Comparison of ENCODE assay signal across 24 mouse cellular contexts in genomic region chr5:80255046-80255445, GRCm38 (mm10).
DNase-seq lines count a peak whose midpoint lies in the region; ATAC-seq lines count a peak whose summit lies in the region.
"Had no signal": no experiment of that assay in that cellular context is flagged by ENCODE, and none has a peak within 500 bp of the region (broad histone marks: within the 10 kb centered on the region; RNA-seq: fewer than 3 reads in every experiment).

No protein-coding gene starts in this region.

- no peak overlapping the region for H3K4me3 ChIP-seq in embryonic facial prominence, embryonic 14.5 days (ENCODE audit: low read depth, low read length)
- H3K4me3 ChIP-seq in embryonic facial prominence, embryonic 10.5 days: no peak overlapping the region
- H3K4me3 ChIP-seq in midbrain, embryonic 13.5 days (replicated peaks): no peak overlapping the region
- no peak overlapping the region for H3K4me3 ChIP-seq in midbrain, embryonic 15.5 days
- no peak overlapping the region for H3K4me3 ChIP-seq in forebrain, embryonic 12.5 days (replicated peaks)
- no peak overlapping the region for H3K4me3 ChIP-seq in limb, embryonic 10.5 days
- H3K4me3 ChIP-seq: heart, embryonic 12.5 days; hindbrain, embryonic 10.5 days; kidney, embryonic 15.5 days; limb, embryonic 15.5 days; megakaryocyte, embryonic 14.5 days; neural tube, embryonic 13.5 days had no signal

- no peaks in the 10 kb centered on the region for H3K27me3 ChIP-seq in embryonic facial prominence, embryonic 14.5 days (replicated peaks; ENCODE audit: control insufficient read depth, insufficient read depth, low read length)
- no peaks in the 10 kb centered on the region for H3K27me3 ChIP-seq in embryonic facial prominence, embryonic 10.5 days (replicated peaks; ENCODE audit: low read depth, poor library complexity, severe bottlenecking)
- H3K27me3 ChIP-seq in midbrain, embryonic 13.5 days: no peaks in the 10 kb centered on the region
- H3K27me3 ChIP-seq in midbrain, embryonic 15.5 days (replicated peaks): no peaks in the 10 kb centered on the region
- H3K27me3 ChIP-seq in forebrain, embryonic 12.5 days: no peaks in the 10 kb centered on the region
- H3K27me3 ChIP-seq in limb, embryonic 10.5 days (ENCODE audit: low read depth, poor library complexity, severe bottlenecking): no peaks in the 10 kb centered on the region
- H3K27me3 ChIP-seq: heart, embryonic 12.5 days; kidney, embryonic 15.5 days; limb, embryonic 15.5 days; megakaryocyte, embryonic 14.5 days; neural tube, embryonic 13.5 days had no signal

- DNase-seq in embryonic facial prominence, embryonic 14.5 days (ENCODE audit: low spot score): peak; percentile 30
- no peak for DNase-seq in embryonic facial prominence, embryonic 10.5 days (ENCODE audit: low spot score)
- DNase-seq in retina, embryonic 14.5 days (ENCODE audit: low spot score): peak; percentile 82
- DNase-seq in limb, embryonic 10.5 days (ENCODE audit: low spot score): no peak
- DNase-seq in urinary bladder, postnatal 25 days (ENCODE audit: low spot score): no peak
- DNase-seq: adrenal gland, postnatal 14 days; cerebellum, adult 11 months; cerebellum, adult 9-11 months; heart, adult 11 months; heart, postnatal 10 days; kidney, postnatal 36 days; lung, embryonic 14.5 days; right cerebral cortex, postnatal 14 days had no signal

- H3K9ac ChIP-seq in embryonic facial prominence, embryonic 14.5 days (ENCODE audit: low read depth, low read length): no peak overlapping the region
- no peak overlapping the region for H3K9ac ChIP-seq in midbrain, embryonic 13.5 days (replicated peaks)
- H3K9ac ChIP-seq in midbrain, embryonic 15.5 days: no peak overlapping the region
- no peak overlapping the region for H3K9ac ChIP-seq in forebrain, embryonic 12.5 days
- H3K9ac ChIP-seq: heart, embryonic 12.5 days; kidney, embryonic 15.5 days; limb, embryonic 15.5 days; liver, embryonic 14.5 days; lung, embryonic 14.5 days; neural tube, embryonic 13.5 days had no signal

- 82% methylated on average over 9 of the region's 9 CpGs for WGBS in embryonic facial prominence, embryonic 14.5 days
- 83% methylated on average over 9 of the region's 9 CpGs for WGBS in embryonic facial prominence, embryonic 10.5 days
- WGBS in midbrain, embryonic 13.5 days: 48% methylated on average over 9 of the region's 9 CpGs
- WGBS in midbrain, embryonic 15.5 days: 46% methylated on average over 9 of the region's 9 CpGs
- 40% methylated on average over 9 of the region's 9 CpGs for WGBS in forebrain, embryonic 12.5 days
- WGBS in limb, embryonic 10.5 days: 83% methylated on average over 9 of the region's 9 CpGs

- peak; percentile 33; the same call in 1 of the 2 replicates for ATAC-seq in embryonic facial prominence, embryonic 14.5 days (ENCODE audit: low read depth)
- 0 out of 2 replicates have a peak, but pooled peaks have one; percentile 37 for ATAC-seq in midbrain, embryonic 13.5 days
- no peak; the same call in 1 of the 2 replicates for ATAC-seq in midbrain, embryonic 15.5 days (replicated peaks)
- ATAC-seq in forebrain, embryonic 12.5 days (ENCODE audit: low FRiP score): peak; percentile 89; the same call in 1 of the 2 replicates
- ATAC-seq: intestine, postnatal 0 days had no signal

- no peaks in the 10 kb centered on the region for H3K9me3 ChIP-seq in embryonic facial prominence, embryonic 14.5 days (ENCODE audit: control insufficient read depth, low read length)
- H3K9me3 ChIP-seq in embryonic facial prominence, embryonic 10.5 days: no peaks in the 10 kb centered on the region
- no peaks in the 10 kb centered on the region for H3K9me3 ChIP-seq in midbrain, embryonic 13.5 days
- no peaks in the 10 kb centered on the region for H3K9me3 ChIP-seq in midbrain, embryonic 15.5 days
- H3K9me3 ChIP-seq in forebrain, embryonic 12.5 days: no peaks in the 10 kb centered on the region
- no peaks in the 10 kb centered on the region for H3K9me3 ChIP-seq in limb, embryonic 10.5 days (replicated peaks)
- H3K9me3 ChIP-seq: heart, embryonic 12.5 days; hindbrain, embryonic 10.5 days; kidney, embryonic 15.5 days; limb, embryonic 15.5 days; neural tube, embryonic 13.5 days had no signal

- H3K4me1 ChIP-seq in embryonic facial prominence, embryonic 14.5 days (ENCODE audit: control insufficient read depth, insufficient read depth, low read length): no peaks in the 10 kb centered on the region
- no peaks in the 10 kb centered on the region for H3K4me1 ChIP-seq in embryonic facial prominence, embryonic 10.5 days
- H3K4me1 ChIP-seq in midbrain, embryonic 13.5 days (replicated peaks): no peaks in the 10 kb centered on the region
- H3K4me1 ChIP-seq in midbrain, embryonic 15.5 days: no peaks in the 10 kb centered on the region
- no peaks in the 10 kb centered on the region for H3K4me1 ChIP-seq in forebrain, embryonic 12.5 days
- H3K4me1 ChIP-seq in limb, embryonic 10.5 days: no peaks in the 10 kb centered on the region
- H3K4me1 ChIP-seq: heart, embryonic 12.5 days; hindbrain, embryonic 10.5 days; kidney, embryonic 15.5 days; limb, embryonic 15.5 days; megakaryocyte, embryonic 14.5 days; neural tube, embryonic 13.5 days had no signal

- no peak overlapping the region for H3K27ac ChIP-seq in embryonic facial prominence, embryonic 14.5 days (replicated peaks; ENCODE audit: low read depth, low read length)
- no peak overlapping the region for H3K27ac ChIP-seq in embryonic facial prominence, embryonic 10.5 days (replicated peaks)
- H3K27ac ChIP-seq in midbrain, embryonic 13.5 days: no peak overlapping the region
- no peak overlapping the region for H3K27ac ChIP-seq in midbrain, embryonic 15.5 days
- H3K27ac ChIP-seq in forebrain, embryonic 12.5 days: no peak overlapping the region
- H3K27ac ChIP-seq in limb, embryonic 10.5 days: no peak overlapping the region
- H3K27ac ChIP-seq: hindbrain, embryonic 10.5 days; kidney, embryonic 15.5 days; limb, embryonic 15.5 days; liver, embryonic 14.5 days; neural tube, embryonic 13.5 days had no signal

- no peak overlapping the region for H3K4me2 ChIP-seq in embryonic facial prominence, embryonic 14.5 days (ENCODE audit: low read depth, low read length)
- no peak overlapping the region for H3K4me2 ChIP-seq in midbrain, embryonic 13.5 days (replicated peaks)
- H3K4me2 ChIP-seq in midbrain, embryonic 15.5 days: no peak overlapping the region
- H3K4me2 ChIP-seq in forebrain, embryonic 12.5 days: no peak overlapping the region
- H3K4me2 ChIP-seq: heart, embryonic 12.5 days; kidney, embryonic 15.5 days; limb, embryonic 15.5 days; lung, embryonic 14.5 days; neural tube, embryonic 13.5 days had no signal

- no peaks in the 10 kb centered on the region for H3K36me3 ChIP-seq in embryonic facial prominence, embryonic 14.5 days (ENCODE audit: control insufficient read depth, insufficient read depth, low read length)
- no peaks in the 10 kb centered on the region for H3K36me3 ChIP-seq in embryonic facial prominence, embryonic 10.5 days (replicated peaks)
- H3K36me3 ChIP-seq in midbrain, embryonic 13.5 days: no peaks in the 10 kb centered on the region
- H3K36me3 ChIP-seq in midbrain, embryonic 15.5 days (replicated peaks): no peaks in the 10 kb centered on the region
- H3K36me3 ChIP-seq in forebrain, embryonic 12.5 days (replicated peaks): no peaks in the 10 kb centered on the region
- no peaks in the 10 kb centered on the region for H3K36me3 ChIP-seq in limb, embryonic 10.5 days
- H3K36me3 ChIP-seq: heart, embryonic 12.5 days; hindbrain, embryonic 10.5 days; kidney, embryonic 15.5 days; limb, embryonic 15.5 days; neural tube, embryonic 13.5 days had no signal

Comparison
In these comparisons a context has a peak if more than half of its experiments do, and no peak if none do; other contexts are left out.
1. DNase-seq: peak in embryonic facial prominence, embryonic 14.5 days (single experiment) and retina, embryonic 14.5 days (single experiment); none in embryonic facial prominence, embryonic 10.5 days (single experiment), limb, embryonic 10.5 days (single experiment) and urinary bladder, postnatal 25 days (single experiment).